Mouse (Mus musculus) ES-Bruce4 (cell line): ENCODE results near the gene Apobec2.

Experiments
- CTCF ChIP-seq: IDR thresholded peaks from one replicate; pipeline ENCODE4 v1.8.1; 2011; ENCODE audit warnings: low read depth, low read length
- POLR2A ChIP-seq: IDR thresholded peaks from one replicate; pipeline ENCODE4 v1.8.1; 2011; ENCODE audit warnings: low read length; ENCODE audit not compliant: insufficient read depth

GRCm38 (mm10) chr17:48451353-48451675 is 18.6 kb upstream of the Apobec2 start, which contains the start of gene Tspo2:
- TF ChIP-seq CTCF (no peak), POLR2A (no peak)
